Mouse (Mus musculus) spleen, postnatal 36 days (tissue): ENCODE results near the gene Htr6.

ENCODE experiments used
- DNase-seq, 2 experiments: peaks; one replicate each; pipeline ENCODE4 v3.0.0; 2022; ENCODE audit warnings: low spot score in 2 of 2, mixed read lengths in 1 of 2

Gene Htr6

GRCm38 (mm10) chr4:139048518-139048917, 26.9 kb downstream of the Htr6 start:
- DNase-seq, result no peak

- no peak for DNase-seq
Observed at GRCm38 (mm10) chr4:139046354-139046753, 29.0 kb downstream of the Htr6 start.

- no peak for DNase-seq
Observed at GRCm38 (mm10) chr4:139044566-139044965, 30.8 kb downstream of the Htr6 start.

GRCm38 (mm10) chr4:139043600-139043999, 31.8 kb downstream of the Htr6 start:
- DNase-seq, result no peak

GRCm38 (mm10) chr4:139042611-139043010, 32.8 kb downstream of the Htr6 start:
- no peak for DNase-seq

GRCm38 (mm10) chr4:139040084-139040839, 35.1 kb downstream of the Htr6 start:
- DNase-seq, result no peak

- no peak for DNase-seq
Observed at GRCm38 (mm10) chr4:139037795-139038607, 37.4 kb downstream of the Htr6 start.

- no peak for DNase-seq
Observed at GRCm38 (mm10) chr4:139035799-139036198, 39.6 kb downstream of the Htr6 start.

GRCm38 (mm10) chr4:139034942-139035341, 40.4 kb downstream of the Htr6 start:
- no peak for DNase-seq

- no peak for DNase-seq
Observed at GRCm38 (mm10) chr4:139034540-139034939, 40.8 kb downstream of the Htr6 start.

GRCm38 (mm10) chr4:139034010-139034367, 41.4 kb downstream of the Htr6 start:
- no peak for DNase-seq

- DNase-seq, result no peak
Observed at GRCm38 (mm10) chr4:139033263-139034009, 41.9 kb downstream of the Htr6 start.

GRCm38 (mm10) chr4:139032521-139032920, 42.8 kb downstream of the Htr6 start:
- DNase-seq, result no peak

- DNase-seq, result no peak
Observed at GRCm38 (mm10) chr4:139030675-139031074, 44.7 kb downstream of the Htr6 start.

GRCm38 (mm10) chr4:139024379-139024778, 51.0 kb downstream of the Htr6 start:
- no peak for DNase-seq

GRCm38 (mm10) chr4:139020385-139020784, 55.0 kb downstream of the Htr6 start:
- DNase-seq, result no peak

- no peak for DNase-seq
Observed at GRCm38 (mm10) chr4:139019413-139019812, 56.0 kb downstream of the Htr6 start.

- no peak for DNase-seq
Observed at GRCm38 (mm10) chr4:139018976-139019375, 56.4 kb downstream of the Htr6 start.

GRCm38 (mm10) chr4:139018388-139018787, 57.0 kb downstream of the Htr6 start:
- no peak for DNase-seq

- no peak for DNase-seq
Observed at GRCm38 (mm10) chr4:139014793-139015192, 60.6 kb downstream of the Htr6 start.

GRCm38 (mm10) chr4:139013281-139013680, 62.1 kb downstream of the Htr6 start:
- no peak for DNase-seq

GRCm38 (mm10) chr4:139011201-139011702, 64.1 kb downstream of the Htr6 start:
- no peak for DNase-seq
